Mouse (Mus musculus): ENCODE measurements at regions not wholly inside any gene's neighbourhood (a gene's known extent, or its start where the extent isn't known, plus 50 kb on each side); places are given as distances from the start of the nearest gene placed in this dataset.

DNA sequence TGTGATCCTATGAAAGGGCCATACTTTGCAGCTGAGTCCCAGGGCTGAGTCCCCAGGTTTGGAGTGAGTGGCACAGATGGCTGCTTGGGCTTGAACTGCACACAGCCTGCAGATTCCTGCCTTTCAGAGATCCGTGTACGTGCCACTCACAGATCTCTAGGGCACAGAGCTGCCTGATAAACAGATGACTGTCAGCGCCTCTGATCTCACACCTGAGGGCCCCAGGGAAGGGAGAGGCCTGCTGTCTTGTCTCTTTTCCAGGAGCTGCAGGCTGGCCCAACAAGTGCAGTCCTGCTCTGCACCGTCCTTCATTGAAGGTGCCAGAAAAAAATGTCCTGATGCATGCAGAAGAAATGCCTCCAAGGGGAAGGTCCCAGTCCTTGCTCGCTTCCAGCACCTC, 579.5 kb downstream of the Insc start:
- 0 out of 2 replicates have a peak, but pooled peaks cover 3% of the 10 kb centered on the region for H3K4me1 ChIP-seq
- no peak for ATAC-seq (ENCODE audit: insufficient number of reproducible peaks, low FRiP score, low TSS enrichment, low read depth)
- no peak overlapping the region for H3K4me2 ChIP-seq
- no peaks in the 10 kb centered on the region for H3K27me3 ChIP-seq
- 54% methylated on average over 5 of the region's 5 CpGs for WGBS
- no peaks in the 10 kb centered on the region for H3K9me3 ChIP-seq
- H3K27ac ChIP-seq = no peak overlapping the region
- H3K4me3 ChIP-seq = no peak overlapping the region
- H3K36me3 ChIP-seq = no peaks in the 10 kb centered on the region
- H3K9ac ChIP-seq = no peak overlapping the region

GRCm38 (mm10) chr7:115328300-115328699, 584.8 kb downstream of the Insc start:
- Histone ChIP-seq H3K4me3 (no peak overlapping the region), H3K27ac (no peak overlapping the region), H3K9me3 (no peaks in the 10 kb centered on the region), H3K9ac (no peak overlapping the region), H3K36me3 (no peaks in the 10 kb centered on the region), H3K4me1 (no peaks in the 10 kb centered on the region), H3K4me2 (no peak overlapping the region), H3K27me3 (no peaks in the 10 kb centered on the region)
- 31% methylated on average over 3 of the region's 3 CpGs for WGBS
- ATAC-seq (ENCODE audit: insufficient number of reproducible peaks, low FRiP score, low TSS enrichment, low read depth) = no peak

DNA sequence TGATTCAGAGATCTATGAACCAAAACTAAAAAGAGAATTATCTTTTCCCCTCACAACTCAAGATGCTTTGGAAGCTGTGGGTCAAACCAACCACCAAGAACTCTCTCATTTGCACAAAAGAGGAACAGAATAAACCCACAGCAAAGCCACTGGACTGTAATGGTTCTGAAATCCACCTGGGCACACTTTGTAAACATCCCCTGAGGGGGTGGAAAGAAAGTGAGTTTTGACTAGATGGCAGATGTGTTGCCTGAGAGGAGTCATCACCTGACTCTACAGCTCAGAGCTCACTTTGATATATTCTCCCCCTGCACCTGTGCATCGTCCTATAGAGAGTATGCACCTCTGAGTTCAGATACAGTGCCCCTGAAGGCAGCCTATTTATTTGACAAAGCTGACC, 588.2 kb downstream of the Insc start:
- H3K9me3 ChIP-seq = no peaks in the 10 kb centered on the region
- no peak overlapping the region for H3K9ac ChIP-seq
- WGBS = 71% methylated on average over 1 of the region's 1 CpGs
- H3K4me2 ChIP-seq = no peak overlapping the region
- no peaks in the 10 kb centered on the region for H3K4me1 ChIP-seq
- no peak overlapping the region for H3K4me3 ChIP-seq
- no peak overlapping the region for H3K27ac ChIP-seq
- H3K36me3 ChIP-seq = no peaks in the 10 kb centered on the region
- no peak for ATAC-seq (ENCODE audit: insufficient number of reproducible peaks, low FRiP score, low TSS enrichment, low read depth)
- no peaks in the 10 kb centered on the region for H3K27me3 ChIP-seq

GRCm38 (mm10) chr7:115333046-115333577, 589.6 kb downstream of the Insc start:
- H3K36me3 ChIP-seq = no peaks in the 10 kb centered on the region
- no peak overlapping the region for H3K27ac ChIP-seq
- H3K9ac ChIP-seq = no peak overlapping the region
- no peak overlapping the region for H3K4me2 ChIP-seq
- no peaks in the 10 kb centered on the region for H3K4me1 ChIP-seq
- 27% methylated on average over 1 of the region's 1 CpGs for WGBS
- ATAC-seq (ENCODE audit: insufficient number of reproducible peaks, low FRiP score, low TSS enrichment, low read depth) = no peak
- H3K4me3 ChIP-seq = no peak overlapping the region
- no peaks in the 10 kb centered on the region for H3K9me3 ChIP-seq
- no peaks in the 10 kb centered on the region for H3K27me3 ChIP-seq

DNA sequence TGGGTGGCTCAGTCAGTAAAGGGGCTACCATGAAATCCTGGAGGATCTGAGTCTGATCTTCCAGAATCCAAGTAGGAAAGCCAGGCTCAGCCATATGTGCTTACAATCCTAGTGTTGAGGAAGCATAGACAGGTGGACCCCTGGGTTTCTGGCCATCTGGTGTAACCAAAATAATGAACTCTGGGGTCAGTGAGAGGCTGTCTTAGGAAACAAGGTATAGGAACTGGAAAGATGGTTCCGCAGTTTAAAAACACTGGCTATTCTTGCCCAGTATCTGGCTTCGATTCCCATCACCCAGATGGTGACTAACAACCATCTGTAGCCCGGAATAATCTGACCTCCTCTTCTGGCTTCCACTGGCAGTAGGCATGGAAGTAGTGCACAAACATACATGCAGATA, 591.6 kb downstream of the Insc start:
- H3K27ac ChIP-seq = no peak overlapping the region
- H3K4me1 ChIP-seq = peaks cover 1% of the 10 kb centered on the region; the same call in 1 of the 2 replicates
- H3K4me3 ChIP-seq = no peak overlapping the region
- no peak overlapping the region for H3K9ac ChIP-seq
- H3K27me3 ChIP-seq = no peaks in the 10 kb centered on the region
- WGBS = 90% methylated on average over 3 of the region's 3 CpGs
- no peak for ATAC-seq (ENCODE audit: insufficient number of reproducible peaks, low FRiP score, low TSS enrichment, low read depth)
- H3K36me3 ChIP-seq = no peaks in the 10 kb centered on the region
- no peaks in the 10 kb centered on the region for H3K9me3 ChIP-seq
- H3K4me2 ChIP-seq = no peak overlapping the region

DNA sequence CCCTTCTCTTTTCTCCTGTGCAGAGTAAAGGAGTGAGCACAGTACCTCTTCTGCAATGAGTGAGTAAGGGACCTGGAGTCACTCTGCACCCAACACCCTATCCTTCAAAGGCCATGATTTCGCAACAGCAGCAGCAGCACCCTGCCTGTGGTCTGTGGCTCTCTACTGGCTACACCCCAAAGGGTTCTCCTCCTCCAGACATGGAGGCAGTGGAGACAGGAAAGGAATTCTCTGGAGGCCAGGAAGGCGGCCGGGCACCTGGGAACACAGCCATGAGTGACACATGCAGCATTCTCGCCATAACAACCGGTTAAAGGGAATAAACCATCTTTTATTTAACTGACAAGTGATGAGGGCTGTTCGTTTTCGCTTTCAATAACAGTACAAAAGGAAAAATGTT, 596.7 kb downstream of the Insc start:
- H3K36me3 ChIP-seq = no peaks in the 10 kb centered on the region
- H3K27me3 ChIP-seq = no peaks in the 10 kb centered on the region
- no peaks in the 10 kb centered on the region for H3K9me3 ChIP-seq
- peaks cover 17% of the 10 kb centered on the region; the same call in 1 of the 2 replicates for H3K4me1 ChIP-seq
- no peak overlapping the region for H3K27ac ChIP-seq
- no peak overlapping the region for H3K4me3 ChIP-seq
- ATAC-seq (ENCODE audit: insufficient number of reproducible peaks, low FRiP score, low TSS enrichment, low read depth) = no peak
- H3K4me2 ChIP-seq = no peak overlapping the region
- no peak overlapping the region for H3K9ac ChIP-seq
- WGBS = 65% methylated on average over 7 of the region's 7 CpGs

DNA sequence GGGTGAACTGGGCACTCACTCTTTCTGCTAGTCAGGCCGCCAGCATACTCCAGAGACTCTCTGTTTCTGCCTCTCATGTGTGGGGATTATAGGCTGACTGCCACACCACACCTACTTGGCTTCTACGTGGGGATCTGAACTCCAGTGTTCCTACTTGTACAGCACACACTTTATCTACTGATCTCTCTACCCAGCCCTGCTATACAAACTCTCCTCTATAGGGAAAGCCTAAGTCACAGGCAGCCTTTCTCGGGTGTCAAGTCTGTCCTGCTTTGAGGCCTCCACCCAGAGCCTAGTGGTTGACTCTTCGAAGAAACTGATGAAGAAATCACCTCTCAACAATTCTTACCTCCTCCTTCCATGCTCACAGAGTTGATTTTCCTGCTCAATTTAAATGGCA, 597.5 kb downstream of the Insc start:
- no peak overlapping the region for H3K4me2 ChIP-seq
- ATAC-seq (ENCODE audit: insufficient number of reproducible peaks, low FRiP score, low TSS enrichment, low read depth) = no peak
- no peak overlapping the region for H3K4me3 ChIP-seq
- 59% methylated on average over 4 of the region's 4 CpGs for WGBS
- no peaks in the 10 kb centered on the region for H3K36me3 ChIP-seq
- peaks cover 17% of the 10 kb centered on the region; the same call in 1 of the 2 replicates for H3K4me1 ChIP-seq
- H3K27ac ChIP-seq = 0 out of 2 replicates have a peak overlapping the region, but pooled peaks have one; percentile 1
- H3K27me3 ChIP-seq = no peaks in the 10 kb centered on the region
- no peaks in the 10 kb centered on the region for H3K9me3 ChIP-seq
- no peak overlapping the region for H3K9ac ChIP-seq

DNA sequence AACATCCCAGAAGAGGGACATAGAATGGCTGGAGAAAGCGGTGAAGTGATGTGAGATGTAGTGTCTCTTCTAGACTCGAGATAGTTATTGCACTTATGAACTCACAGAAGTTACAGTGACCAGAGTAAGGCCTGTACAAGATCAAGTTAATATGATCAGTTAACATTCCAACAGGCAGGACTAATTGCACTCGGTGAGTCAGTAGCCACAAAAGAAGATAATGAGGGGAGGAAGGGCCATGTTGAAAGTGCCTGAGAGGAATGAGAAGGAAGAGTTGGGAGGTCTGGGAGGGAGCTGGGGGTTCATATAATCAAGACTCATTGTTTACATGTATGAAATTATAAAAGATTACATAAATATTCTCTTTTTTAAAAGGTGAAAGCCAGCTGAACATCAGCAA, 602.3 kb downstream of the Insc start:
- WGBS = 68% methylated on average over 3 of the region's 3 CpGs
- no peak for ATAC-seq (ENCODE audit: insufficient number of reproducible peaks, low FRiP score, low TSS enrichment, low read depth)
- Histone ChIP-seq H3K27me3 (no peaks in the 10 kb centered on the region), H3K36me3 (no peaks in the 10 kb centered on the region), H3K4me1 (peaks cover 9% of the 10 kb centered on the region; the same call in 1 of the 2 replicates), H3K27ac (no peak overlapping the region), H3K4me2 (no peak overlapping the region), H3K9me3 (no peaks in the 10 kb centered on the region), H3K4me3 (no peak overlapping the region), H3K9ac (no peak overlapping the region)

GRCm38 (mm10) chr7:115358711-115359110, 615.2 kb downstream of the Insc start:
- Histone ChIP-seq H3K9me3 (no peaks in the 10 kb centered on the region), H3K27me3 (no peaks in the 10 kb centered on the region), H3K36me3 (no peaks in the 10 kb centered on the region), H3K27ac (no peak overlapping the region), H3K4me3 (no peak overlapping the region), H3K4me1 (no peaks in the 10 kb centered on the region), H3K4me2 (no peak overlapping the region), H3K9ac (no peak overlapping the region)
- no peak for ATAC-seq (ENCODE audit: insufficient number of reproducible peaks, low FRiP score, low TSS enrichment, low read depth)
- 69% methylated on average over 6 of the region's 6 CpGs for WGBS

- WGBS = 75% methylated on average over 3 of the region's 3 CpGs
- Histone ChIP-seq H3K4me1 (no peaks in the 10 kb centered on the region), H3K4me2 (no peak overlapping the region)
Measured at GRCm38 (mm10) chr7:115360142-115360541, 616.6 kb downstream of the Insc start.

GRCm38 (mm10) chr7:115362117-115362516, 618.6 kb downstream of the Insc start:
- Histone ChIP-seq H3K4me2 (no peak overlapping the region), H3K9ac (no peak overlapping the region), H3K27me3 (no peaks in the 10 kb centered on the region), H3K4me3 (no peak overlapping the region), H3K27ac (no peak overlapping the region), H3K36me3 (no peaks in the 10 kb centered on the region), H3K9me3 (no peaks in the 10 kb centered on the region), H3K4me1 (peaks cover 7% of the 10 kb centered on the region; the same call in 1 of the 2 replicates)
- no peak for ATAC-seq (ENCODE audit: insufficient number of reproducible peaks, low FRiP score, low TSS enrichment, low read depth)
- 81% methylated on average over 2 of the region's 2 CpGs for WGBS

More at GRCm38 (mm10) chr7:115360142-115360541, 616.6 kb downstream of the Insc start:
- Histone ChIP-seq H3K27me3 (no peaks in the 10 kb centered on the region), H3K27ac (no peak overlapping the region), H3K4me3 (no peak overlapping the region), H3K9ac (no peak overlapping the region), H3K36me3 (no peaks in the 10 kb centered on the region), H3K9me3 (no peaks in the 10 kb centered on the region)
- no peak for ATAC-seq (ENCODE audit: insufficient number of reproducible peaks, low FRiP score, low TSS enrichment, low read depth)

GRCm38 (mm10) chr7:115366910-115367309, 623.4 kb downstream of the Insc start:
- H3K27me3 ChIP-seq = no peaks in the 10 kb centered on the region
- H3K36me3 ChIP-seq = no peaks in the 10 kb centered on the region
- H3K4me2 ChIP-seq = no peak overlapping the region
- no peak overlapping the region for H3K9ac ChIP-seq
- no peaks in the 10 kb centered on the region for H3K9me3 ChIP-seq
- WGBS = 35% methylated on average over 5 of the region's 5 CpGs
- no peak overlapping the region for H3K27ac ChIP-seq
- H3K4me1 ChIP-seq = peaks cover 13% of the 10 kb centered on the region
- ATAC-seq (ENCODE audit: insufficient number of reproducible peaks, low FRiP score, low TSS enrichment, low read depth) = no peak
- H3K4me3 ChIP-seq = no peak overlapping the region

DNA sequence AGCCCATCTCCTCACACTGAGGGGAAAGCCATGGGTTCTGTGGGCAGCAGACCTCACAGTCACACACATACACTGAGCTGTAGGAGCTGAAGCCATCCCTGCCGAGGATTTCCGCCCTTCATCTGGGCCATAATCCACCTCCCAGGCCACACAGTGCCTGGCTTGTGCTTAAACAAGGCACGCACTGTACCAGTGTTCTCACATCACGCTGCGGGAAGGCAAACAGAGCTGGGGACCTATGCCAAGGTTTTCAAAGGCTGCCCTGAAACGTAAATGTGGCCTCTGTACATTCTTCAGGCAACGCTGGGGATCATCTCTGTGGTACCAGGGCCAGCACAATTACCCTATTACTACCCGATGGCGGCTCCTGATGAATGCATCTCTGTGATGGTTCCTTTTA, 627.6 kb downstream of the Insc start:
- Histone ChIP-seq H3K4me2 (no peak overlapping the region), H3K9me3 (no peaks in the 10 kb centered on the region), H3K27me3 (no peaks in the 10 kb centered on the region), H3K4me3 (no peak overlapping the region), H3K36me3 (no peaks in the 10 kb centered on the region), H3K27ac (peak overlapping the region; percentile 68; the same call in 1 of the 2 replicates), H3K4me1 (peaks cover 19% of the 10 kb centered on the region), H3K9ac (no peak overlapping the region)
- 54% methylated on average over 9 of the region's 9 CpGs for WGBS
- peak; percentile 74 for ATAC-seq (ENCODE audit: insufficient number of reproducible peaks, low FRiP score, low TSS enrichment, low read depth)
